Mouse (Mus musculus) lung, adult 2 months (tissue): ENCODE measurements around the gene Naaladl2.
"Not testable (repeated sequence)": the region's sequence is repeated elsewhere in the genome, so short reads cannot be mapped to it uniquely, and the experiment has no call there.

Experiments used
- CTCF ChIP-seq: fragments of 200-500 bp; IDR thresholded peaks from 2 replicates; pipeline ENCODE4 v1.5.1; 2011; ENCODE audit warnings: mild to moderate bottlenecking, low read length, control low read depth; ENCODE audit not compliant: insufficient read depth
- POLR2A ChIP-seq: fragments of 200-500 bp; IDR thresholded peaks from 2 replicates; pipeline ENCODE4 v1.6.1; 2011; ENCODE audit warnings: low read depth, mild to moderate bottlenecking, control low read depth, low read length, borderline replicate concordance; ENCODE audit errors: extremely low read depth

DNA sequence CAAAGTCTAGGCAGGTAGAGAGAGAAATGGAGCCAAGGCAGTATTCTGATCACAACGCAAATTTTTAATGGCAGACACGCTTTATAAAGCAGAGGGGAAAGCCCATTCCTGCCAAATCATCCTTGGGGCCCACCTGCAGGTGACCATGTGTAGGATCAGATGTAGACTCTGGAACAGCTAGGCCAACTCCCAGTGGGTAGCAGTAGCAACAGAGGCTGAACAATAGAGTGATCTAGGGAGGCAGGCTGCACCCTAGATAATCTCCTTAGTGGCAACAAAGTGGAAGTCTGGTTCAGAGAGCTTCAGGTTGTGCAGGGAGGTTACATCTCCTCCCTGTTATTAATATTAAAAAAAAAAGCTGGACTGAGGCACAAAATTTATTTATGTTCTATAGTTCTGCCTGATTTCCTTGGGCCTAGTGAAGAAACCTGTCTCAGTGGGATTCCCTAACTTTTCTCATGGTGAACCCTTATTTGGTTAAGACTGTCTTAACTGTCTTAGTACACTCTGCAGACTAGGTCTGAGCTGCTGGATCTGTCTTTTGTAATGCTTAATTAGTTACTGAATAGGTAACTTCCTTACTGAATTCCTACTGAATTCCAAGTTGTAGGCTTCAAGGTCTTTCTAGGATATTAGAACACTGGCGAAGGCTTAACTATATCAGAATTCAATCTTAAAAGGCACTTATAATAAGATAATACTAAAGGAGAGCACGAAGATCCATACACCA lies 992.8 kb downstream of the Naaladl2 start:
- TF ChIP-seq CTCF, POLR2A: not testable (repeated sequence)
